Mouse (Mus musculus): ENCODE results near the gene Spryd3.
"Not testable (repeated sequence)": the region's sequence is repeated elsewhere in the genome, so short reads cannot be mapped to it uniquely, and the experiment has no call there.

Spryd3 gene

DNA sequence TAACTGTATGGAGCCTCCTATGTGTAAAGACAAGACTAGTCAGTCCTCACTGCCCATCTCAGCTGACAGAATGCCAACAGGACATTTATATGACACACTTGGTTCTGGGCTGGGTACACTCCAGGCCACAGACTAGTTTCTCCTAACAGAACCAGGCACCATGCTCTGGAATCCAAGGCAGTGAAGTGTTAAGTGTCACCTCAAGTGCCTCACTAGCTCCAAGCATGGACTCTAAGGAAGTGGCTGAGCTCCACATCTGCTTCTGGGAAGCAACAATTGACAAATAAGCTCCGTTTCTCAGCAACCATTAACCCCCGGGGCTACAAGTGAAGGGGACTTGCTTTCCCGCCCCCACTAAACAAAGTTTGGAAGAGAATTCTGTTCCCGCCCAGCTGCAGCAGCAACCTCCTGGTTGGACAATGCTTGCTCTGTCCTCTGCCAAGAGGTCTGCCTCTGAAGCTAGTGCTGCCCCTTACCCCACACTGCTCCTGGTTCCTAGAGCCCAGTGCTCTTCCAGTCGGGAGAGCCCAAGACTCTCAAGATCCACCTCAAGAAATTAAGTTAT, 38.0 kb downstream of the Spryd3 start:
- no peak for DNase-seq

DNA sequence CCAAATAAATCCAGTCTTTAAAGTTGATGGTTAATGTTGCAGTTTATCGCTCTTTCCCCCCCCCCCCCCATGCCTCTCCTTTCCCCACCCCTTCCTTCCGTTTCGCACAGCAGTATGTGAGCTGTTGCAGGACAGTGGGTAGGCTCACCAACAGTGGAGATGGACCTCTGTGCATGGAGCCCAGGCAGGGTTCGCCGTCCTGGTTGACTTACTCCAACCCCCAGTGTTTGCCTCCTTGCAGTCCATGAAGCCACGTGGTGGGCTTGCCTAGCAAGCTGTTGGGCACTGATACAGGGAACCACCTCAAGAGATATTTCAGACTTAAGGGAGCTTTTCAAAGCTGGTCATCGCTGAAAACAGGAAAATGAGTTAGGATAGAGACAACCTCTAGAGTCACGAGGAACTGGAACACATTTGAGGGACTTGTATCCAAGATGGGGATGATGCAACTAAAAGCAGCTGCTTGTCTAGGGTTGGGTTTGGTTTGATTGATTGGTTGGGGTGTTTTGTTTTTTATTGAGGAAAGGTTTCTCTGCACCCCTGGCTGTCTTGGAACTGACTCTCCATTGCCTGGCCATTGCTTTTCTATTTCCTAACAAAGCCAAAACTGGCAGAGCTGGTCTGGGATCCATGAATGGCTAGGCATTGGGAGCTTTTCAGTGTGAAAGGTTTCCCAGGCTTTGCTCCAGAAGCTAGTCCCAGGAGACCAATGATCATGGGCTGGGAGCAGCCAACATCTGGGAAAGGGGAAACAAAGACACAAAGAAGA, 38.7 kb downstream of the Spryd3 start:
- no peak for DNase-seq

DNA sequence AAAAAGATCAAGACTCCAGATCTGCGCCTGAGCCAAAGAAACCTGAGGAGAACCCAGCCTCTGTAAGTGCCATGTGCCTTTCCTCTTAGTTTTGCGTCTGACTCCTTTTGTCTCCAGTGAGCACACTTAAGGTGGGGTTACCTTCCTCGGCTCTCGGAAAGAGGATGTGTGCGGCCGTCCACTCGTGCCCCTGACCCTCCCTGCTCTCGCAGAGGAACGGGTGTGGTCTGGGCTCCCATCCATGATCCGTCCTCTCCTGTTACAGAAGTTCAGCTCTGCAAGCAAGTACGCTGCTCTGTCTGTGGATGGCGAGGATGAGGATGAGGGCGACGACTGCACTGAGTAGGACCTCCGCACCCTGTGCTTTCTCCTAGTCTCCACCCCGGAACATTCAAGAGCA, 41.0 kb downstream of the Spryd3 start:
- no peak for DNase-seq

DNA sequence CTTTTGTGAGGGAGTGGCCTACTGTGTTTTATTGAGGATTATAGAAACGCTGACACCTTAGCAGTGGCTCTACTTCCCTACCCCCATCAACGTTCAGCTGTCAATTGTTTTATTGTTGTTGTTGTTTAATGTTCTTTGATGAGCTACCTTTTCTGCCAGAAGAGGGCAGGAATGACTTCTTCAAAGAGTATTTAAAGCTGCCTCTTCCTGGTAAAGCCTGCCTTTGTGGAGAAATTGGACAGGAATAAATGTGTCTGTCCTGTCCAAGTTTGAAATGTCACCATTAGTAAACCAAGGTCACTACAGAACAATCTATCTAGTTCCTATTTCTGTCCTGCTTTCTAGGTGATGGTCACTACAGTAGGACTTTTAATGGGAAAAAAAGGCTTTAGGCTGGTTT, 41.9 kb downstream of the Spryd3 start:
- no peak for DNase-seq

DNA sequence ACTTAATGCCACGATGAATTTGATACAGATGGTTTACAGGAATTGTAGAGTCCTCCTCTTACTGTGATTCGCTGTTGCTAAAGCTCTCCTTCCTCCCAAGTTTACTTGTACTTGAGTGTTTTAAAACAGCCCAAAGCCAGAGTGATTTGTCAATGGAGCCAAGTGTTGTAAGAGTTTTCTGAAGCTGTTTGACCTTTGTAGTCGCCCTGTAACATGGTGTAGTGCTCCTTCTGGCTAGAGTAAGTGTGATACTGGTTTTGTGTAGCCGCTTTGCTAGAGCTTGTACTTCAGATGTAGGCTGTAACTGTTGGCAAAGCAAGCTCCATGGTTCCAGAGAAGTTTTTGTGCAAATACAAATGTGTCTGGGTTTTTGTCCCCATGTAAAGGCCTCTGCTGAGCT, 43.8 kb downstream of the Spryd3 start:
- DNase-seq, result no peak

DNA sequence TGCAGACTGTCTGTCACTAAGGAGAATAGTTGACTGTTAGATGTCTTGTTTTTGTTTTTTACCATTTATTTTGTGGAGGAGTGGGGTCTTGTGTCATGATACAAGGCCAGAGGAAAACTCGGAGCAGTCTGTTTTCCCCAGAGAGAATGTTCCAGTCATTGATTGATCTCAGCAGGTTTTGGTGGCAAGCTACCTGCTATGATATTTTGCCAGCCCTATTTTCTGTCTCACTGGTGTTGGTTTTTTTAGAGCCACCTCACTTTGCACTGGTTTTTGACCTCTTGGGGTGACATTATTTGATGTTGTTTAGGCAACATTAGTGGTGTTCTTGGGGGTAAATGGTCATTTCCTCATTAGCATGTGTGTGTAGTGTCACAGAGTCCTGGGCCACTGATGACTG, 44.3 kb downstream of the Spryd3 start:
- DNase-seq, result no peak

DNA sequence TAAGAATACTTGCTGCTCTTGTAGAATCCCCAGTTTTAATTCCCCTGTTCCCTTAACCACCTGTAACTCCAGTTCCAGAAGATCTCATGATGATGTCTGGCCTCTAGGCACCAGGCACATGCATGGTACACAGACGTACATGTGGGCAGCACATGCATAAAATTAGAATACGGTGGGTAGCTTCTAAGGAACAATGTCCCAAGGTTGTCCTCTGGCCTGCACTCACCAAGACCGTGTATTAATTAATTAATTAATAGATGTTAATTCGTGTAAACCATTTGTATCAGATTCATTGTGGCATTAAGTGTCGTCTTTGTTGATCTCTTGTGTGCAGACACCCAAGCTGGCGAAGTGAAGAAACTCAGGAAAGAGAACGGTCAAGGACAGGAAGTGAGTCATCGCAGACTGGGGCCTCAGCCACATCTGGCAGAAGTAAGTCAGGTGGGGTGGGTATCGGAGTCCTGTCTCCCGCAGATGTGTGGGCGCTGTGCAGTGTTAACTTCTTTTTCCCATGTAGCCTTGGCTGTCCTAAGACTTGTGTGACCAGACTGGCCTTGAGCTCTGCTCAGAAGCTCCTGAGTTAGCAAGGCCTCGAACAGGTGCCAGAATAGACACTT, 44.9 kb downstream of the Spryd3 start:
- no peak for DNase-seq

DNA sequence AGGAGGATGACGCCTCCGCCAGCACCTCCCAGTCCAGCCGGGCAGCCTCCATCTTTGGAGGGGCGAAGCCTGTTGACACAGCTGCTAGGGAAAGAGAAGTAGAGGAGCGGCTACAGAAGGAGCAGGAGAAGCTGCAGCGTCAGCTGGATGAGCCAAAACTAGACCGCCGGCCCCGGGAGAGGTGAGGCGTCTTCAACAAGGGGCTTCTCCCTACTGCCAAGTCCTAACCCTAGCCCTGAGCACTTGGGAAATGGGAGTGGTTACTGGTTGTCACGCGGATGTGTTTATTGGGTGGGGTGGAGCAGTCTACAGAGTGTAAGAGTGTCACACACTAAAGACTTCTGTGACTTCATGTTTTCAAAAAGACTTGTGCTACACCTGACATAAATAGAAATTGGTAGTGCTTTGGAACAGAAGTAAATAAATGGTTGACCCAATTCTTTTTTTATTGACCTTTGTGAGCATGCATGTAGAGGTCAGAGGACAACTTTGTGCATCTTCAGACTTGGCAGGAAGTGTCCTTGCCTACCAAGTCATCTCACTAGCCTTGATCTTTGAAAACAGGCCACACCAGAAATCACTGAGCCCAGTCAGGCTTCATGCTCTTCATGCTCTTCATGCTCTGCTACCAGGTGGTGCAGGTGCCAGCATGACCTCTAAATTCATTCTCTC, 46.0 kb downstream of the Spryd3 start:
- DNase-seq, result no peak

DNA sequence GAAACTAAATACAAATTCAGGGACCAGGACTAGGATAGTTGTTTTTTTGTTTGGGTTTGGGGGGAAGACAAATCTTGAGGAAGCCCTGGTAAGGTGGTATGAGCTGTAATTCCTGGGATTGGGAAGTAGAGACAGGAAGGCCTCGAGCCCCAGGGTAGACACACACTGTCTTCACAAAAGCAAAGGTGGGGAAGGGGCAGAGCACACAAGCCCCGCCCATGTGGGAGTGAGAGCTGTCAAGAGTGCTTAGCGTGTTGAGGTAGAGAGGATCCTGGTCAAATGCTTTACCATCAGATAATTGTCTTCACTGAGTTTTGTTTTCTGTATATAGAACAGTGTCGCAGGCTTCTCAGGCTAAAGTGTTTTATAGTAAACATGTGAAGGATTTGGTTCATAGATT, 53.0 kb downstream of the Spryd3 start:
- DNase-seq, result no peak

DNA sequence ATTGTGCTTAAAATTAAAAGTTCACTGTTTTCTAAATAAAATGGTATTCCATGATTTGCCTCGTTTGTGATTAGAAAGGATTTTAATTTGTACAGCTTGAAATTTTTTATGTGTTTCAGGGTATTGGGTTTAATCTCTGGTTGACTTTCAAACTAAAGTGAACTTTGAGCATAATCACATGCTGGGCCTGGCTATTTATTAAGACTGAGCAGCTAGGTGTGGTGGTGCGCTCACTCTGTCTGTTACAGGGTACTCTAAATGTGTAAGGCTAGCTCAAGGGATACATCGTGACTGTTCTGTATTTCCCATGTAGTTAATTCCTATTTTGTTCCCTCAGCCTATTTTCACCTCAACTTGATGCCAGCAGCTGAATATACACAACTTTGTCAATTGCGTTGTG, 53.9 kb downstream of the Spryd3 start:
- peak; percentile 53 for DNase-seq

DNA sequence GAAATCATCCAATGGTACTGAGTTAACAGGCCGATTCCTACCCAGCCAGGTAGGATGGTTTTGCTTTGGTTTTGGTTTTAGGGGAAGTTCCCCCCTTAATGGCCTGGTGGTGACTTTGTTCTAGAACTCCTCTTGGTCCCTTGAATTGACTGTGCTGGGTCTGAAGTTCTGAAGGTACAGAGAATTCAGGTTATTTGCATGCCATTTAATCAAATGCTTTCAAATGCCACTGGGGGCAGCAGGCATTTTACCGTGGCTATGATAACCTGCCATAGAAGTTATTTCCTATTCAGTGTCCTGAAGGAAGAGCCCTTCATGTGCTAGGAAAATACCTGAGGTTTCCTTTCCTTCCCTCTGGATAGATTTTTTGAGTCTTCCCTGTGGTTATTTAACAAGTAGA, 55.6 kb downstream of the Spryd3 start:
- DNase-seq, result no peak

DNA sequence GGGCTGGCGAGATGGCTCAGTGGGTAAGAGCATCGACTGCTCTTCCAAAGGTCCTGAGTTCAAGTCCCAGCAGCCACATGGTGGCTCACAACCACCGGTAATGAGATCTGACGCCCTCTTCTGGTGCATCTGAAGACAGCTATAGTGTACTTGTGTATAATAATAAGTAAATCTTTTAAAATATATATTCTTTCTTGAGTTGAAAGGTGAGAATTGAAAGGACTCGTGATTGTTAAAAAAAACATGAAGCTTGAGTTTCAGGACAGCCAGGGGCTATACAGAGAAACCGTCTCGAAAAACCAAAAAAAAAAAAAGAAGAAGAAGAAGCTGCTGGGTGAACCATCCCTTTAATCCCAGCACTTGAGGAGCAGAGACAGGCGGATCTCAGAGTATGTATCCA, 56.1 kb downstream of the Spryd3 start:
- not testable (repeated sequence) for DNase-seq

DNA sequence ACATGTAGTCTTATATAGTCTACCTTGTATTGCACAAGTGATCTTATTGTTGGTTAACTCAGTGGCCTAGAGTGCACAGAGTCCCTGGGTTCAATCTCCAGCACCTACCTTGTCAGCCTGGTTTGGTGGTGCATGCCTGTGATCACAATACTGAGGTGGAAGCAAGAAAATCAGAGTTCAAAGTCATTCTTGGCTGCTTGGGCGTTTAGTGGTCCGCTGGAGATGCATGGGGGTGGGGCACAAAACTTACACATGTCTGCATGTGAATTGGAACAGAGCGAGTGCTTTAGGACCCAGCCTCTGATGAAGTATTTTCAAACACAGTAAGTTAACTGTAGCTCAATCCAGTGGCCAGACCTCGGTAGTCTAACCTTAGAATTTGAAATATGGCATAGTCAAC, 56.8 kb downstream of the Spryd3 start:
- no peak for DNase-seq

DNA sequence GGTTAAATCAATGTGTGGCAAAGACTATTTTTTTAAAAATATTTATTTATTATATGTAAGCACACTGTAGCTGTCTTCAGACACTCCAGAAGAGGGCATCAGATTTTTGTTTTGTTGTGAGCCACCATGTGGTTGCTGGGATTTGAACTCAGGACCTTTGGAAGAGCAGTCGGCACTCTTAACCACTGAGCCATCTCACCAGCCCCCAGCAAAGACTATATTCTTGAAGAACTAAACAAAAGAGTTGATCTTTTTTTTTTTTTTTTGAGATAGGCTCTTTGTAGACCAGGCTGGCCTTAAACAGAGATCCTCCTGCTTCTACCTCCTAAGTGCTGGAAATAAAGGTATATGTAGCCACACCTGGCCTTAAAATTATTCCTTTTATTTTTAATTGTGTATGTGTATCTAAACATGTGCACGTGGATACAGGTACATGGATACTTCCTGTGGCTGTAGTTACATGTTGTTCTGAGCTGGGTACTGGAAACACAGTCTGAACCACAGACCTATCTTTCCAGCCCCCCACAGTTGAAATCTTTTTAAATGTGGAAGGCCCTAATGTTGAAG, 58.8 kb downstream of the Spryd3 start:
- DNase-seq, result no peak

DNA sequence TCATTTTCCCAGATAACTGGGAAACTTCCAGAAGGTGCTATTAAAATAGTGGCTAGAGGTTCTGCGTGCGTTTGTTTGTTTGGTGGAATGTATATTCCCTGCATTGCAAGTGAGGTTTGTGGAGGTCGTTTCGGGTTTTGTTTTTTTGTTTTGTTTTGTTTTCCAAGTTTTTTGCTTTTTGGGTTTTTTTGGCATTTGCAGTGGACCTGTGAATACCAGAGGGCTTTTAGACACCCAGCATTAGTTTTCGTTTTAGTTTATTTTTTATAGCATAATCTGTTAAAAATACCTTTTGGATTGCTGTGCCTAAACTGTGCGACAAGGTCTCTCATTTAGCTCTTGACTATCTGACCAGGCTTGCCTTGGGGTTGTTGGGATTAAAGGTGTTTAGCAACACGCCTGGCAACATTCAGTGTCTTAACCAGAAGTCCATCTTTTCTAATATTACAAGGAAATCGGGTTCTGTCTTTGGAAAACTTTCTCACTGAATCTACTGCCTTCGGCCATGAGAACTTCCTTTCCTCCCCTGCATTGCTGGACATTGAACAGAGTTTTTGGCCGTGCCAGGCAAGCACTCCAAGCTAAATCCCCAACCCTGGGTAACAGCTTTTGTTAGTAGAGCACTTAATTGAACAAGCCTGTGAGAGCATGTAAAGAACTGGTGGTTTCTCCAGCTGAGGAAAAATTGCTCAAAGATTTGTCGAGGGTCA, 61.0 kb downstream of the Spryd3 start:
- DNase-seq, result no peak

DNA sequence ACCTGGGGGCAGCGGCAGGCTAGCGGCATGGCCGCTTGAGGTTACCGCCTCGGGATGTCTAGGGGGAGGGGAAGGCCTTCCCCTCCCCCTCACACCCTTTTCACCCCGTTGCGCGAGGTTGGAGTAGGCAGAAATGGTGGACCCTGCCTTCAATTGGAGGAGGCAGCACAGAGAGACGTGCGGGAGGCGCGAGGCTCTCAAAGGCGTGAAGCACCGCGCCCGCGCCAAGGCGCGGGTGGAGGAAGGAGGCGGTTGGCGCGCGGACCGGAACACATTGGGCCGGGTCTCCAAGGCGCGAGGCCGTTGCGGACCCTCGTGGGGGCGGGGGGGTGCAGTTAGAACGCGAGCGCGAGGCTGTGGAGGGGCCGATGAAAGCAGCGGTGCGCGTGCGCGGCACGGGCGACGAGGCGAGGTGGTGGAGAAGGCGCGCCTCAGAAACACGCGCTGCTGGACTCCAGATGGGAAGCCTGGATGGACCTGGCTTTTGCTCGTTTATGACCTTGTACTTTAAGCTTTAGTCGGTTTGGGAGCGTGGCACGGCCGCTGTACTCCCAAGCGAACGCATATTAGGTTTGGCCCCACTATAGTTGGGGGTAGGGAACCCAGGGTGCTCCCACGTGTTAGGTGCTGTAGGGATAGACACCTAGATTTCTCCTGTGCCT, 61.8 kb downstream of the Spryd3 start:
- DNase-seq, result peak; percentile 72

DNA sequence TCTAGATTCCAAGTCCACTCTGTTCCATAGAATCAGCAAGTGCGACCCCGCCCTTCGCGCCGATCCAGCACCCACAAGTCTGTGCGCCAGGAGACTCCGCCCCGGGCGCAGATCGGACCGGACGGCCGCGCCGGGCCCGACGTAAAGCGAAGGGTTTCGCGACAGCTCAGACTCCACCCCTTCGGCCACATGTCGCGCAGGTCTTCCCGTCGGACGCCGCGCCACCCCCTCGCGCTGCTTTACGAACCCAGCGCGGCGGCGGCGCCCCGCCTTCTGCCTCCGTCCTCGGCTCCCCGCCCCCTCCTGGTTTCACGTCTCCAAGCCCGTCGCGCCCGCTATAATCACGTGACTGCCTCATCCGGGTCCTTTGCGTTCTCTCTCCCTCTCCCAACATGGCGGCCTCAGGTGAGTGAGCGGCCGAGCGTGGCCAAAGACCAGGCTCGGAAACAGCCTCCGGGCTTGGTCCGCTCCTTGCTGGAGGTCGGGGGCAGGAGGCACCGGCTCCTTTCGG, 62.4 kb downstream of the Spryd3 start, which contains the start of gene Eif4b:
Gene Eif4b (plus strand): TSS at position 215 of the 511 bp plus-strand sequence.
- DNase-seq, result peak; percentile 99

DNA sequence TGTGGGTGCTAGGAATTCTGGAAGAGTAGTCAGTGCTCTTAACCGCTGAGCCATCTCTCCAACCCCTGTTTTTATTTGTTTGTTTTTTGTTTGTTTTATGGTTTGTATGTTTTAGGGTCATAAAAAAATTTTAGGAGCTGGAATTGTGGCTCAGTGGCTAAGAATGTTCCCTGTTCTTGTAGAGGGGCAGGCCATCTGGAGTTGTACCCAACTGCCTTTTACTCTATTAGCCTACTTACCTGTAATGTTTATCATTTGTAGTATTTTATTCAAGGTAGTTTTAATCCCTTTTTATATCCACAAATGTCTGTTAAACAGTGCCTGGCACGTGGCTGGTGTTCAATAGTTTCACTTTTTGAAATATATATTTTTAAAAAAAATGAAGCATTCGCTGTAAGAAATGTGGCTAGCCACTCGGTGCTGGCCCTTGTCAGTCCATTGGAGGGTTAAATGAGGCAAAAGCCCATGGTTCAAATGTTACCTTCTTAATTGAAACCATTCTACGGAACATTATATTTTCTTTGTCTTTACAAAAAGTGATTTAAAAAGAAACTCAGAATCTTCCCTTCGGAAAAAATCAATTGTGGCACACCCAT, 63.0 kb downstream of the Spryd3 start:
- DNase-seq, result no peak

DNA sequence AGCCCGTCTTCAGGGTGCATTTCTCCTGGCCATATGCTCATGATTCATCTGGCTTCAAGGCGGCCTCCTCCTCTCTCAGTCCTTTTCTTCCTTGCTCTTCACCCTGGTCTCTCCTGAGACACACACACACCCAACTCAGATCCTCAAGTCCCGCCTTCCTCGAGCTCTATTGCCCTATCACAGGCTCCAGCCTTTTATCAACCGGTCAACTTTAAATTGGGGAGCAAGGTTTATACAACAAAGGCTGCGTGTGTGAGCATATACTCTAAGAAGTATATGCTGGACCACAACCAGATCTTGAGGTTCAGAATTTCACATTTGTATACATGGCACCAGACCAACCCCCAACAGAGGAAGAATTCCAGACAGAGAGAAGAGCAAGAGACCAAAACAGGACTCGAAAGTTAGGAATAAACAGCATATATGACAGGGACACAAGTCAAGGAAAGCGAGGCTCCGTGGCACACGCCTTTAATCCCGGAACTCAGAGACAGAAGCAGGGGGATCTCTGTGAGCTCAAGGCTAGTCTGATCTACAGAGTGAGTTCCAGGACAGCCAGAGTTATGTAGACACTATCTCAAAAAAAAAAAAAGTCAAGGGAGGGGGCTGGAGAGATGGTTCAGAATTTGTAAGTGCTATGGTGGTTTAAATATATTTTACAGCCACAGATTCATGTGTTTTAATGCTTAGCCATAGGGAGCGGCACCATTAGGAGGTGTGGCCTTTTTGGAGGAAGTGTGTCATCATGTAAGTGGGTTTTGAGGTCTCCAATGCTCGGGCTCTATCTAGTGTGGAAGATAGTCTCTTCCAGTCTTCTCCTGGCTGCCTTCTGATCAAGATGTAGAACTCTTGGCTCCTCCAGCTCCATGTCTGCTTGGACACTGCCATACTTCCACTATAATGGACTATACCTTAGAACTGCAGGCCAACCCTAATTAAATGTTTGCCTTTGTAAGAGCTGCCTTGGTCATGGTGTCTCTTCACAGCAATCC, 65.3 kb downstream of the Spryd3 start:
- DNase-seq, result no peak
